Mouse (Mus musculus) megakaryocyte-erythroid progenitor cell, adult 5-6 weeks (primary cell): ENCODE results near the gene Pdpn. TPM values are rescaled to one million over a fixed set of nuclear protein-coding genes. Genes with fewer than 3 reads are reported as not detected.
"Not testable (repeated sequence)": the region's sequence is repeated elsewhere in the genome, so short reads cannot be mapped to it uniquely, and the experiment has no call there.

Source experiments
- ATAC-seq: replicated peaks from 2 replicates; pipeline ENCODE4 v1.8.0; 2016; ENCODE audit warnings: mild to moderate bottlenecking, inconsistent platforms; ENCODE audit not compliant: severe bottlenecking, poor library complexity, low FRiP score, low TSS enrichment
- total RNA-seq, 2 experiments: library from RNA; stranded (forward) in 1 of 2; stranded (reverse) in 1 of 2; fragments of 200-1000, 215-1000 nt in 1 of 2; fragments of >200 nt in 1 of 2; fragmentation: Nextera tagmentation in 1 of 2; gene quantifications; 2 replicates each; pipeline ENCODE4 v1.2.3; 2014 to 2017

Gene Pdpn
- not detected in 2 replicates for total RNA-seq (2014; fragmentation: Nextera tagmentation)
- not detected in 2 replicates for total RNA-seq (2017)

DNA sequence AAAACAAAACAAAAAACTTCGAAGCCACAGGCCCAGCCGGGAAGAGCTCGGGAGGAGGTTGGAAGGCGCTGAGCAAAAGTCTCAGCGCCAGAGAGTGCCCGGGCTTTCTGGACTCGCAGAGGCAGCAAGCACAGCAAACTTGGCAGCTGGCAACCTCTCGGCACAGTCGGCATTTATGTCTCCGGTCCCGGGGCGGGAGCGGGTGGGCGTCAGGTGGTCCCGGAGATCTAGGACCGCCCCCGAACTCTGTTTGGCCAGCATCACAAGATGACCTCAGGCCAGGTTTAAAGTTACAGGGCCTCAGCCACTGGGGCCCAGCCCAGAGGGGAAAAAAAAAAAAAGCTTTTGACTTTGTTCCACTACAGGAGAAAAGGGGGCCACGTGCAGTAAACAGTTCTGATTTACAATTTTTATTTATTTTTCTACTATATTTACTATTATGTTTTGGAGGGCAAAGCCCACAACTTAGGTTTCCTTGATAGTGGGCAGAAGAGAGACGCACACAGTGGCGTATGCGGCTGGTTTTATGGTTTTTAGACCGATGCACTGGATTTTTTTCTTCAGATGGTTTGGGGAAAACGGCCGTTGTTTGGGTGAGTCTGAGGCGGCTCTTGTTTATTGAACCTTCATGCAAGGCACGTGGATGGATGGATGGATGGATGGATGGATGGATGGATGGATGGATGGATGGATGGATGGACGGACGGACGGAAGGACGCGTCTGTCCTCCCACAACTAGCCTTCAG, at the start of gene Pdpn:
TSS of gene Pdpn (minus strand) at position 240 of the 746 bp plus-strand sequence.
- no peak for ATAC-seq

DNA sequence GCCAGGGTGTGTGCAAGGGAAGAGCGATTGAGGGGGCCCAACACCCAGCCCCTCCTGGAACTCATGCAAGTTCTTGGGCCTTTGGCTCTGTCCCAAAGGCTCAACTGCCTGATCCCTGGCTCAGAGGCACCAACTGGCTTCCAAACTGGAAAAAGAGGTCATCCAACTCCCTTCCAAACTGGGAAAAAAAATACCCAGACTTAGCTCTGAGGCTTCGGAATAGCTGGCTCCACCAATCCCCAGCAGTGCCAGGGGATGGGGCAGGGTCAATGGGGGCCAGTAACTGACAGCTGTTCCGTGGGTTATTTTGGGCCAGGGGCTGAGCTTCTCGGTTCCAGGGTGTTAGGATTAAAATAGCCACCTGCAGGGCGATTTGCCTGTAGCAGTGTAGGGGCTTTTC, 49.3 kb upstream of the Pdpn start:
- no peak for ATAC-seq

DNA sequence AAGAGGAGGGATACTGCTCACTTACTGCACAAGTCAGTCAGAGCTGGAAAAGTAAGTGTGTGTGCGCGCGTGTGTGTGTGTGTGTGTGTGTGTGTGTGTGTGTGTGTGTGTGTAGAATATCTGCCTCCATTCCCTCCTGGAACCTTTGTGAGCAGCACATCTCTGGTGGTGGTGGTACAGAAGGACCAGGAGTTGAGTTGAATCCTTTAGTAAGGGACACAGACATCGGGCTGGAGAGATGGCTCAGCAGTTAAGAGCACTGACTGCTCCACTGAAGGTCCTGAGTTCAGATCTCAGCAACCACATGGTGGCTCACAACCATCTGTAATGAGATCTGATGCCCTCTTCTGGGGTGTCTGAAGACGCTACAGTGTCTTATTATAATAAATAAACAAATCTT, 46.1 kb upstream of the Pdpn start:
- ATAC-seq: not testable (repeated sequence)

DNA sequence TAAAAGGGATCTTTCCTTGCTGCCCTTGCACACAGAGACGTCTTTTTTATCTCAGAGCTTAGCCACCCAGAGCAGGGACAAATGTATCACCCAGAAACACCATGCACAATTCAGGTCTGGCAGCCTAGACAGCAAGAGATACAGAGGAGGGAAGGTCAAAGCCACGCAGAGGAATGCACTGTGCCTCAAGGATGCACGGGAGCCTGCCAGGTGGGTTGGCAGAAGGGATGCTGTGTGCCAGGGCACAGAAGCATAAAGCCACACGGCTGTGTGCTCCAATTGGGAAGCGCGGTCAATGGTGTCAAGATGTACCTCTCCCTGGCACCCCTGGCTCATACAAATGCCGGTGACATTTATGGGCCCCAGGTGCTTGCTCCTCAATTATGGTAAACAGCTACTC, 42.1 kb upstream of the Pdpn start:
- ATAC-seq: no peak

DNA sequence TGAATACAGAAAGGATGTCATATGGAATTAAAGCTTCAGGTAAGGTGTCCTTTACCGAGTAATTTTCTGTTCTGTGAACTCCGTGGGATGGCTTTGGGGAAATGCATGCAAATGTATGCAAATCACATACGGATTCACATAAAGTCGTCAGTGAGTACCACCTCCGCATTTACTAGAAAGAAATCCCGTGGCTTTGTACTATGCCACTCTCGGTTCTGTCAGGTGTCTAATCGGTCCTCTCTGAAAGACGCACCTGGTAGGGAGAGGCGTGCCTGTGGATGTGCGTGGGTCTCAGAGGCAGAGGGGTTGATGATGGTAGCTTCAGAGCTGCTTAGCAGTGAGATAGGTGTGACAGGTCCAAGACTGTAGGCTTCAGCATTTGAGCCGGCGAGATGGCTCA, 40.4 kb upstream of the Pdpn start:
- ATAC-seq: no peak

- no peak for ATAC-seq
Measured at GRCm38 (mm10) chr4:143336096-143336495, 36.7 kb upstream of the Pdpn start.

DNA sequence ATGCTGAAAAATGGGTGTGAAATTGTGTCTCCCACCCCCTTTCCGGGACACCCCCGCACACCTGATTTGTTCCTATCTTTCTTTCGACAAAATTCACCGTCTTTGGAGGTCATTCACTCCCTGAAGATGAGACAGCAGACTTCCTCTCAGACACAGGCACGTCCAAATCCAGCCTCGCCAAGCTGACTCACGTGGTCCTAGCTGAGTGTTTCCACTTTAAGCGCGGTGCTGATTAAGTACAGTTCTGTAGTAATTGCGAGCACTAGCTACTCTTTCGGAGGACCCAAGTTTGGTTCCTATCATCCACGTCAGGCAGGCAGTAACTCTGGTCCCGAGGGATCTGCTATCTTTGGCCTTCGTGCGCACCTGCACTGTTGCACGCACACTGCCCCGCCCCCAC, 35.6 kb upstream of the Pdpn start:
- no peak for ATAC-seq

GRCm38 (mm10) chr4:143334145-143334544, 34.8 kb upstream of the Pdpn start:
- no peak for ATAC-seq

- ATAC-seq: no peak
Measured at GRCm38 (mm10) chr4:143331787-143332186, 32.4 kb upstream of the Pdpn start.

DNA sequence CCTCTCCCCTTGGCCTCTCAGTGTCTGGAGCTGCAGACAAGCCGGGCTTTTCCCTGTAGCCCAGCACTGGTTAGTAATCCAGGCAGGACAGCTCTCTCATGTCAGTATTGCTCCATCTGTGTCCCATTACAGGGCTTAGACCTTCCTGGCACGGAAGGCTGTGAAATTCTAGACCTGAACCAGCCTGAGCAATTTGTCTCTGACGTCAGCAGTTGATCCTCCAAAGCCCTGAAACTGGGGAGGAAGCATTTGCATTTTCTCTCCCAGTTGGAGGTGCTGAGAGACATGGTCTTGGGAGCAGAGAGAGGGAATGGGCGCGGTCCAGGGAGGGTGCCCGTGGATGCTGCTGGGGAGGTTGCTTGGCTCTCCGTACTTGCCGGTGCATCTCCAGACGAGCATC, 31.2 kb upstream of the Pdpn start:
- no peak for ATAC-seq

GRCm38 (mm10) chr4:143325625-143325941, 26.2 kb upstream of the Pdpn start:
- ATAC-seq: peak; percentile 83

- peak; percentile 51 for ATAC-seq
Measured at GRCm38 (mm10) chr4:143324925-143325624, 25.7 kb upstream of the Pdpn start.

DNA sequence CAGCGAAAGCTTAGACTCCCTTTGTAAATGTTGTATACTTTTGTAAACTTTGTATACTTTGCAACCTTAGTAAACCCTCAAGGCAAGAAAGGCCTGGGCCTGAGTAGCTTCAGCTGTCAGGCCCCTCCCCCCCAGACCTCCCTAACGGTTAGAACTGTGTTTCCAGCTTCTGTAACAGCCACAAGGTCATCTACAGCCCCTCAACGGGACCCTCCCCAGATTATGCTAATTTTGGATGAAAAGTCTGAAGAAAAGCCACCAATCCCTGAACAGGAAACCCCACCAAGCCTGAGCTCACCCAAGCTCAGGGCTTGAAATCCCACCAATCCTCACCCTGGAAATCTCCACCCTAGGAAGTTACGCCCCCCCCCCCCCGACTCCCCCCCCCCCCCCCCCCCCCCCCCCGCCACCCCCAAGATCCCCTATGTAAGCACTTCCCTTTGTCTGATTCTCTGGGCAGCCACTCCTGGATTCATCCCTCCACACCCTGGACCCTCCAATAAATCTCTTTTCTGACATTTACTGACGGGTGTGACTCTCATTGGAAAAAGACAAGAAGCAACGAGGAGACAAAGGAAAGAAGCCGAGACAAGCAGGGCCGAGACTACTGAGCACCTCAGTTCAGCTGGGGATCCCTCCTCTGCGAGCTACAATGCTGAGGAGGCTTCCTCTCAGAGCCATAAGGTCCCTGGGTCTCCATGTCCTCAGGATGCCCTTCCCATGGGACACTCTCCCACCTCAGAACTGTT, 25.0 kb upstream of the Pdpn start:
- no peak for ATAC-seq

- ATAC-seq: no peak
Measured at GRCm38 (mm10) chr4:143313299-143313698, 13.9 kb upstream of the Pdpn start.

DNA sequence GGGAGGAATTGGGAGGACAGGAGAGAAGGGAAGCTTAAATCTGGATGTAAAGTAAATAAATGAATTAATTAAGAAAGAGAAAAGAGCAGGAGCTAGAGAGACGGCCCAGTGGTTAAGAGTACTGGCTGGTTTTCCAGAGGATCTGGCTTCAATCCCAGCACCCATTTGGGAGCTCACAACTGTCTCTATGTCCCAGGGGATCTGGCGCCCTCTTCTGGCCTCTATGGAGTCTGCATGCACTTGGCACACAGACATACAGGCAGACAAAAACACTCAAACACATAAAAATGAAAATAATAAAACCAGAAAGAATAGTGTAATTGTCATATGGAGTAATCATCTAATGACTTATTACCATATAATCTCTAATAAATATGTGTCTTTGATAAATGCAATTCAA, 12.0 kb upstream of the Pdpn start:
- ATAC-seq: no peak

- ATAC-seq: no peak
Measured at GRCm38 (mm10) chr4:143305987-143306772, 6.8 kb upstream of the Pdpn start.

GRCm38 (mm10) chr4:143305031-143305430, 5.7 kb upstream of the Pdpn start:
- no peak for ATAC-seq

GRCm38 (mm10) chr4:143302279-143302890, 3.0 kb upstream of the Pdpn start:
- ATAC-seq: no peak

DNA sequence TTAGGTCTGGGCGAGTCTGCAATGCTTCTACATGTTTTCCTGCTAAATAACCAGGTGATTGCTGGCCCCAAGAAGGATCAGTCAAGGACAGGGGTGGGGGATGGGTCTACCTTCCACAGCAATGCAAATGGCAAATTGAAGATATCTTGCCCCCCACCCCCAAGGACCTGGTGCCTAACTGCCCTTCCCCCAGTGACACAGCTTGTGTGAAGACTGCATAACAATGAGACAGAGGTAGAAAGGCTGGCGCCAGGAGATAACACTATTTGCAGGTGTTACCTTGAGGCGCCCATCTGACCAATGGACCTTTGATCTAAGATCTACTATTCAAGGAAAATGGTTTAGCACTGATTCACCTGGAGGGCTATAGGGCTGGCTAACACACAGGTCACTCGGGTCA, 2.5 kb upstream of the Pdpn start:
- no peak for ATAC-seq
